Mouse (Mus musculus): Measurements from ENCODE around the gene Acadm.

Acadm gene

DNA sequence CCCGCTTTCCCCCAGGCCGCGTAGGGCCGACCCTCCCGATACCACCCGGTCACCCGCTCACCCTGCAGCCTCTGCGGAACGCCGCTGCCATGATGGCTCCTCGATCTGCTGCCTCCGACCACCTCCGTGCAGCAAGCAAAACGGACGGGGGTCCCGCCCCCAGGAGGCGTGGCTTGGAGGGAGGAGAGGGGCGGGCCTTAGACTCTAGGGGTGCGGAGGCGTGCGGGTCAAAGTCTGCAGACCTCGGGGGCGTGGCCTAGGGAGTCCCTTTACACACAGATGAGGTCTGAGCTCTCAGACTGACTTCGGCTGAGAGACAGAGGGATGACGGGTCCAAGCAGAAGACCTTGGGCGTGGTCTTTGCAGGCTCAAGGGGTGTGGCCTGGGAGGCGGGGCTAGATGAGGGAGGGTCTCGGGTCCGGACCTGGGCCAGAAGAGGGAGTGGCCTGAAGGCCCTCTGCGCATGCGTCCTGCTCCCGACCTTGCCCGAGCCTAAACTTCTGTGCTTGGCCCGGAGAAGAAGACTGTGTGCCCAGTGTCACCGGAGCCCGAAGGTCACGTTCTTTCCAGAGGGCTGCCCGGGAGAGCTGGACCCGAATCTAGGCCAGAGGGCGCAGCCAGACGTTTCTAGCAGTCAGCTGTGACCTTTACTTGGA lies at the start of gene Acadm:
Acadm (minus strand) TSS at position 298 of the 656 bp plus-strand sequence.
- peak; percentile 88 for DNase-seq (ENCODE audit: low read depth, low spot score)

DNA sequence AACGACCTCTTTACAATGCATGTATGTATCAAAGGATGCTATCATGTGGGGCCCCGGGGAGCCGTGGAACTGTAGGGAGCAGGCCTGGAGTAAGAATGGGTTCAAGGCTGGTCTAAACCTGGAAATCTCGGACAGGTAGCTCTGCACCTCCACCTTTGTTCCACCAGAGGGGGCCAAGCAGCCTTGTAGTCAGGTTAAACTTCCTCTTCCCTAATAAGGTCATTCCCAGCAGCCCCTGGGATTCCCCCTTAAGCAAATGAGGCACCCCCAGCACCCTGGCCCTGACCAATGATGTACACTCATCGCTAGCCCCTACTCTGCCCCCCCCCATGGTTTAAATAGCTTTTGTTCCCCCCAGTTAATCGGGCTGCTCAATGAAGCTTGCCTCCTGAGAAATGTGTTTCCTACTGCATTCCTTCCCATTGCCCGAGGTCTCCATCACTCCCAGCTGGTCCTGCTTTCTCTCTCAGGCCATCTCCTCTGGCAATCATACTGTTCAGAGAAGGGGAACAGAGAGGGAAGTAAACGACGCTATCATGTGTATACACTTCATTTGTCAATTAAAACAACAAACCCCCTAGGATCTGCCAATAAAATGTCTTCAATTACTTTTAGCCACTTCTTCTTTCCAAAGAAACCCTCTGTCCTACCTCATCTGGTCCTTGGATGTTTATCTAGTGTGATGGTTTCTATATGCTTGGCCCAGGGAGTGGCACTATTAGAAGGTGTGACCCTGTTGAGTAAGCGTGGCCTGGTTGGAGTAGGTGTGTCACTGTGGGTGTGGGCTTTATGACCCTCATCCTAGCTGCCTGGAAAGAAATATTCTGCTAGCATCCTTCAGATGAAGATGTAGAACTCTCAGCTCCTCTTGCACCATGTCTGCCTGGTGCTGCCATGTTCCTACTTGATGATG lies 40.3 kb upstream of the Acadm start:
- no peak for DNase-seq (ENCODE audit: low read depth, low spot score)

DNA sequence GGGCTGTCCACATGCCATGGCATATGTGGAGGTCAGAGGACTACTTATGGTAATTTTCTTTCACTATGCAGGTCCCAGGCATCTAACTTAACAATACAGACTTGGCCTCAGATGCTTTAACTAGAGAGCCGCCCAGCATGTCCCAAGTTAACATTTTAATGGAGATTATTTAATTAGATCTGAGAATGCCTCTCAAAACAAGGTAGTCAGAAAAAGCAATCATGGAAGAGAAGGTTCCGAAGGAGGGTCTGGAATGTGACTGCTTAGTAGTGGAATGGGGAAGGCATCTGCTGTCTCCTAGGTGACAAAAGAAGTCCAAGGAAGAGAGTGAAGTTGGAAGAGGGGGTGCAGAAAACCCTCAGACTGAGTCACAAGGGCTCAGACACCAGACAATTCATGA lies 36.2 kb upstream of the Acadm start:
- DNase-seq (ENCODE audit: low read depth, low spot score): no peak

DNA sequence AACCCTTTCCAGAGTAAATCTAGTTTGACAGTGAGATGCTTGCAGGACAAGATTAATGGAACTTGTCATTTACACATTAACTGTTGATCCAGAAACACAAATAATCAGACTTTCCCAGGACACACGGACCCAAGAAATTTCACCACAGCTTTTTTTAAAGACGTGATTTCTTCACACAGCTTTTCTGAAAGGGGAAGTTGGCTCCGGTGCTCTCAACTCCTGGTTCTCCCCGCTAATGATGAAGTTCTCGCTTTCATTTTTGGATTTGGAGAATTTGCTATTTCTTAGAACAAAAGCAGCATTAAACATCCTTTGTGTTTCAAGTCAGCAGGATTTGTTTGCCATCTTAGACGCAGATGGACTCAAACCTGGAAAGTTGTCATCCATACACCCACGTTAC lies 31.4 kb upstream of the Acadm start:
- no peak for DNase-seq (ENCODE audit: low read depth, low spot score)

DNA sequence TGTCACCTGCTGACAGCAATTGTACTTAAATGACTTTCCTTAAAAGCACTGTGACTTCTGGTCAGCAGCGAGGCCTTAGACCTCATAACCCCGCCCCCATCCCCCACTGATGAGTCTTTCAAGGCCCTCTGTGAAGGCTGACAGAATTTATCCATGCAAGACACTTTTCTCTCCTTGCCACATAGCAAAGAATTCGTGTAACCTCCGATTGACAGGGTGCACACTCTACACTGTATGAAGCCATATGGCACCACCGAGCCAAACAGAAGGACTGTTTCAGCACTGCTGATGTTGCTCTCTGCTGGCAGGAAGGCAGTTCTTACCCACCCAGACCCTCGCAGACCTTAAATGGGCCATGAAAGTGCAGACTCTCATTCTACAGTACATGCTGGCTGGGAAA lies 30.6 kb upstream of the Acadm start:
- DNase-seq (ENCODE audit: low read depth, low spot score): no peak

DNA sequence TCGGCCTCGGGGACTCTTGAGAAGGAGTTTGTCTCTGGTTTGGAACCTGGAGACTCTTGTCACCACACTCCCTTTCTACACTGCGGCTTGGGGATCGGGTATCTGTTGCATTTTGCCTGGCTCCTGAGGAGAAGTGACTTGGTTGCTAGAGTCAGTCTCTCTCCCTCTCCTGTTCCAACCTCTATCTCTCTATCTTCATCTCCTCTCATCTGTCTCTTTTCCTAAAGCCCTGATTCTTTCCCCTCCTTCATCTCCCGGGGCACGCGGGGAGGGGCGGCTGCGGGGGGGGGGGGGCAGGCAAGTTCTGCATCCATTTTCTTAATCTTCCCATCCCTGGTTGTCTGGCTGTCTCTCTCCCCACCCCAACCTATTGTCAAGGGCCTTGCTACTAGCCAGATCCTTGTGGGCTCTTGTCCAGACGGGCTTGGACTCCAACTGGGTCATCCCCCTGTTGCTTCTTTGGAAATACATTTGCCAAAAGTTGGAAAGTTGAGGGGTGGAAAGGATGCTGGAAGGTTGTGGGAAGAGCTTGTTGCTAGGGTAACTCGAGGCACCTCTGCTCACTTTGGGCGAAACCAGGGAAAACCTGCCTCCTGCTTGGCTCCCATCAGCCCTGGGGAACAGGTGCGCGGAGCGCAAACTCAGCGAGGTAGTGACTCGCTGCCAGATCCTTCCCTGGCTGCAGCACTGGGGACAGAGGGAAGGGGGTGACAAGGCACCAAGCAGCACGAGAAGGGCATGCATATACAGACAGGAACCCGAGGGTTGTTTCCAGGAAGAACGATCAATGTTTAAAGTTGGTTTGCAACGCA lies 29.7 kb upstream of the Acadm start:
- DNase-seq (ENCODE audit: low read depth, low spot score): no peak

DNA sequence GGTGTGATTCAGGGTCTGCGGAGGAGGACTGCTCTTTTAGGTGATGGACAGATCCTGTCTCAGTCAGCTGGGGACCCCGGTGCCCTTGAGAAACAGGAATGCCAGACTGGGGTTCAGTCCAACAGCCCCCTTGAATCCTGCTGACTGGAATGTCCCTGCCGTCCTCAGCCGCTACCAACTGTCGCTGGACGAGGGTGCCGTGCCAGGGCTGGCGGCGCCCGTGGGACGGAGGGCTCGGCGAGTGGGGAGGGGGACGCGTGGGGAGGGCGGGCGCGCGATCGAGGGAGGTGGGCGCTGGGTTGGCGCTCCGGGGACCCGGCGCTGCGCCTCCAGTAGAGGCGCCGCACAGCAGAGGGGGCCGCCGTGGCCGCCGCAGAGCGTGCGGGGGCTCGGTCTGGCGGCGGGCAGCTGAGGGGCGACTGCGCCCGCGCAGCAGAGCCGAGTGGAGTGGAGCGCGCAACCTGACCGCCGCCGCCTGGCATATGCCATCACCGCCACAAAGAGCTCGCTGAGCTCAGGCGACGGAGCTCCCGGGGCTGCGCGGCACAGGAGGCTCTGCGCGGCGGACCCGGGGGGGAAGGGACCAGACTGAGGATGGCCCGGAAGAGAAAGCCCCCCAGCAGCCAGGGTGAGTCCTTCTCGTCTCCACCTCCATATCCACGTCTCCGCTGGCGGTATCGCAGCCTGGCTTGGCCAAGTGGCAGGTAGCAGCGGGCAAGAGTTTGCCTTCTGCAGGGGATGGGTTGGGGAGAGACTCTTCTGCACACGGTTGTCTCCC lies 28.9 kb upstream of the Acadm start, which contains the start of gene Slc44a5:
Slc44a5 (plus strand) TSS at position 266 of the 778 bp plus-strand sequence.
- DNase-seq (ENCODE audit: low read depth, low spot score): no peak

DNA sequence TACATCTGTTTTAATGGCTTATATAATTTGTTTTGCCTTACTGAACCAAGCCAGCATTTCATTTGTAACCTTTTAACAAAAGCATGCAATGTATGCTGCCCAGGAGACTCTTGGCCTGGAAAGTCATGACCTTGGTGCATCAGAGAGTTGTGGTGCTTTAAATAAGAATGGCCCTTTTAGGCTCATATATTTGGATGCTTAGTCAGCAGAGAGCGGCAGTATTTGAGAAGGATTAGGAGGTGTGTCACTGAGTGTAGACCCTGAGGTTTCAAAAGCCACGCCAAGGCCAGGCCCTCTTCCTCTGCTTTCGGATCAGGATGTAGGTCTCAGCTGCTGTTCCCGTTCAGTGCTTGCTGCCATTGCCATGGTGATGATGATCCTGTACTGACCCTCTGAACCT lies 25.0 kb upstream of the Acadm start:
- DNase-seq (ENCODE audit: low read depth, low spot score): no peak

DNA sequence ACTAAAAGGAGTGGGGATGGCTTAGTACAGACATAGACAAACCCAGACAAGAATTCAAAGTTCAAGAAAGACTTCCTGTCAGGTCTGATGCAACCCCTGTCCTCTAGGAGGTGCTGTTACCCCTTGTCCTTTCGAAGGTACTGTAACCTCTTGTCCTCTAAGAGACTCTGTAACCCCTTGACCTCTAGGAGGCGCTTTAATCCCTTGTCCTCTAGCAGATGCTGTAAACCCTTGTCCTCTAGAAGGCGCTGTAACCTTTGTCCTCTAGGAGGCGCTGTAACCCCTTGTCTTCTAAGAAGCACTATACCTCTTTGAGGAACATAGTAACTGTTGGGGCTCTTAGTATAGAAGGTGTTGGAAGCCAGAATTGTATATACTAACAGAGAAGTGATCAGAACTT lies 24.1 kb upstream of the Acadm start:
- peak; percentile 67 for DNase-seq (ENCODE audit: low read depth, low spot score)

DNA sequence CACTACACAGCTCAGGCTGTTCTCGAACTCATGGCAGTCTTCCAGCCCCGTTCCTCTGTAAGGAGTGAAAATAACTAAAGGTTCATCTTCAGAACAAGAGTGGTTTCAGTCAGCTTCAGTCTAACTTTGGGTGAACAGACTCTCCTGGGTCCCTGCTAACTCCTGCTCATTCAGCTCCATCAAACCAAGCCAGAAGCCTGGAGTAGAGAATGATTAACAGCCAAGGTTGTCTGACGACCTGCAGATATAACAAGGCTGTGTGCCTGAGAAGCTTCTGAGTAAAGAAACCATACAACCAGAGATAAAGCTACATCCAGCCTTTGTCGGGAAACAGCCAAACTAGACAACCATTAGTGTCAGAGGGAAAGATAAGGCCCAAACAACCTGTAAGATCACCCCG lies 23.0 kb upstream of the Acadm start:
- DNase-seq (ENCODE audit: low read depth, low spot score): no peak

DNA sequence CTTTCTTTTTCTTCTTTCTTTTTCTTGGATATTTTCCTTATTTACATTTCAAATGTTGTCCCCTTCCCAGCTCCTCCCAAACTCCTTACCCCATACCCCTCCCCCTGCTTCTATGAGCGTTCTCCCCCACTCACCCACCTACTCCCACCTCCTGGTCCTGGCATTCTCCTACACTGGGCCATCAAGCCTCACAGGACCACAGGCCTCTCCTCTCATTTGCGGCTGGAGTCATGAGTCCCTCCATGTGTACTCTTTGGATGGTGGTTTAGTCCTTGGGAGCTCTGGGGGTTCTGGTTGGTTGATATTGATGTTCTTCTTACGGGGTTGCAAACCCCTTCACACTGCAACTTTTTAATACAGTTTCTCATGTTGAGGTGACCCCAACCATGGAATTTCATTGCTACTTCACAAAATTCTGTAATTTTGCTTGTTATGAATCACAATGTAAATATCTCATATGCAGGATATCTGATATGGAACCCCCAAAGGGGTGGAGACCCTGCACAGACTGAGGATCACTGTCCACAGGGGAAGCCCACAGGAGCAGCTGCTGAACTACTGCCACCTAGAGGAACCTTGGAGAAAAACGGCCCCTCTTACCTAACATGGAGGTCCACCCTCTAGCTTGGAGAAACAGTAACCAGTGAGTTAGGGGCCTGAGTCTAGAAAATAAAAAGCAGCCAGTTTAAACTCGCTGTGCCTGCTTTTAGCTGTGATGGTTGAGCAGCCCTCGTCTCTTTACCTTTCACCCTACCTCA lies 17.4 kb upstream of the Acadm start:
- DNase-seq (ENCODE audit: low read depth, low spot score): no peak

DNA sequence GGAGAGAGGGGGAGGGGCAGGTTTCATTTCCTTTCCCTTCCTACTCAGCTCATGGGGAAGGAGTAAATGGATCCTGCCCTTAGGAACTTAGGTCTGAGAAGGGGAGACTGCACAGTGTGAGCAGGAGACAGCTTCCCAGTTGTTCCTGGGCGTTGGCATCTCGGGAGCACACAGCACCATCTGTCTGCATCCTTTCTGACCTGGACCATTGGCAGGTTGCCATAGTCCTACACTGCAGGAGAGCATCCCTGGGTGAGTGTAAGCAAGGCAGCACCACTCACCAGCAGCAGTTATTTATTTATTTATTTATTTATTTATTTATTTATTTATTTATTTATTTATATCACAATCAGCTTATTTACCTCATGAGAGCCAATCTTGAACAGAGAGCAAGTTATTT lies 16.5 kb upstream of the Acadm start:
- no peak for DNase-seq (ENCODE audit: low read depth, low spot score)

DNA sequence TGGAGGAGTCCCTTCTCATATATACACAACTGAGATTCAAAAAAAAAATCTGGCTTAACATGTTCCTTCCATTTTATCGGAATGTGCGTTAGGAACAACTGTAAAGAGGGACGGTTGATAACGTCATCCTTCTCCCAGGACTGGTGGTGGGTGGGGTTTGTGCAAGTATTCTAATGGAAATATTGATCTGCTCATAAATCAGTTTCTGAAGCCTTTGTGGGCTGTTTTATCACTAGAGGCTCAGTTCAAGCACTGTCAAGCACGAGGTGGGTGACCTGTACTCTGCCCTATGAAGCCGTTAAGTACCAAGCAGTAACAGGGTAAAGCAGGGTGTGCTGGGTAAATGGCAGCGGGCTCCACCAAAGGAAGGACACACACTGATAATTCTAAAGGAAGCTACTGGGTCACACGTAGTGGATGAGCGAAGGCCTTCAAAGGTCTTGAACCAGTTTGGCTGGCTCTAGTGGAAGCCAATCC lies 15.3 kb upstream of the Acadm start:
- DNase-seq (ENCODE audit: low read depth, low spot score): no peak

DNA sequence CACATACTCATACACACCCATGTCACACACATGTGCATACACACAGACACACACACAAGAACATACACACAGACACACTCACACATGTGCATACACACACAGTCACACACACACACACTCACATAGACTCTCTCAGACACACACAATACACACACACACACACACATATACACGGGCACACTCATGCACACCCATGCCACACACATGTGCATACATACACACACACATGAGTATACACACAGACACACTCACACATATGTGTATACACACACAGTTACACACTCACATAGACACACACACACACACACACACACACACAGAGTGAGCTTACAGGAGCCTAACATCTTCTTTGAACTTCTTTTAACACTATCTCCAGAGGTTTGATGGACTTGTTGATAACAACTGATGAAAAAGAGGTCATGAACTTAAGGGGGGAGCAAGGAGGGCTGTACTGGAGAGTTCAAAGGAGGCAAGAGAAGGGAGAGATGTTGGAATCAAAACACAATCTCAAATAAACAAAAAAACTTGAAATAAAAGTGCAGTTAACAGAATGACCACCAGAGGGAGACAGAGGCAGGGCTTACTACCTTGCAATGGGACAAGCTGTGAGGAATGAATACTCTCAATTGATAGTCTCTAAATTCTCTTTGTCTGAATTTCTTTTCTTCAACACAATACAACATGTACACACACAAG lies 14.8 kb upstream of the Acadm start:
- no peak for DNase-seq (ENCODE audit: low read depth, low spot score)

DNA sequence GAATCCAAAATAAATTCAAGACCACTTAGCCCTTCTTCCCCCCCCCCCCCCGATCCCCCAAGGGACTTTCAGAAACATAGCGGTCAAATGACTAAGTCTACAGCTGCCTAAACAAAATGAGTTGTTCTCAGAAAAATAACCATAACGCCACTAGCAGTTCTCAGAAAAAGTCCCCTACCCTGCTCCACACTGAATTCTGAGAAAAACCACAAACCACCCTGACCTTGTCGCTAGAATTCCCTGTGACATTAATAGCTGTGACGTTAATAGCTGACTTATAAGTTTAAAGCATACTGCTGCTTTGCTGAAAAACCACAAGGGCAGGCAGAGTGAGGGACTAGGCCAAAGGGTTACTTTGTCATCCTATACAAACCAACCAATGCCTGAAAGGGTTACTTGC lies 13.5 kb upstream of the Acadm start:
- no peak for DNase-seq (ENCODE audit: low read depth, low spot score)

DNA sequence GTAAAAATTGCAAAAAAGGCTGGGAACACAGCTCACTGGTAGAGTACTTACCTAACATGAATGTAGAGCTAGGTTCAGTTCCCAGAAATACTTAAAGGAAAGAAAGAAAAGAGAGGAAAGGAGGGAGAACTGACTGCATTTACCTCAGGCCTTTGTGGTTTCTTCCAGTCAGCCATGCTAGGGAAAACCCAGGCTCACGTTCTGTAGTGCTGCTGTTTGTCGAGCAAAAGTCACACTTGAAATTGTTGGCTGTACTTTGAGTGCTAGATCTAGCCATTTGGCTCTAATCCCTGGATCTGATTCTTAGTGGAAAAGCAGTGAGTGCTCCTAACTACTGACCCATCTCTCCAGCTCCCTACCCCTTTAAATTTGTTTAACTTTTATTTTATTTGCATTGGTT lies 3.7 kb upstream of the Acadm start:
- DNase-seq (ENCODE audit: low read depth, low spot score): no peak

DNA sequence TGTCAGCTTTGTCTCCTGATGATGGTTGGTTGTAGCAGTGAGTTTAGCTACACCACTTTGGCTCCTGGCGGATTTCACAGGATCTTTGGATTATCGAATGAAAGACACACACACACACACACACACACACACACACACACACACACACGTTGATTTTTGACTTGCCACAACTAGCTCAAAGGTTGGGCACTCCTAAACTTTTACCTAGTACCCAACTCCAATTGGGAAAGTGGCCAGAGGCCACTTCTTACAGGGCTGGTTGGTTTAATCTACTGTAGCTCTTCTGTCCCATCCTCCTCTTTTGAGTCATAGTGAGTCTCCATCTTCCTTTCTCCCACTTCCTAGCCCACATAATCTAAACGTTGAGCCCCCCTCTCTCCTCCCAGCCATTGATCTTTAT lies 2.8 kb upstream of the Acadm start:
- DNase-seq (ENCODE audit: low read depth, low spot score): no peak

DNA sequence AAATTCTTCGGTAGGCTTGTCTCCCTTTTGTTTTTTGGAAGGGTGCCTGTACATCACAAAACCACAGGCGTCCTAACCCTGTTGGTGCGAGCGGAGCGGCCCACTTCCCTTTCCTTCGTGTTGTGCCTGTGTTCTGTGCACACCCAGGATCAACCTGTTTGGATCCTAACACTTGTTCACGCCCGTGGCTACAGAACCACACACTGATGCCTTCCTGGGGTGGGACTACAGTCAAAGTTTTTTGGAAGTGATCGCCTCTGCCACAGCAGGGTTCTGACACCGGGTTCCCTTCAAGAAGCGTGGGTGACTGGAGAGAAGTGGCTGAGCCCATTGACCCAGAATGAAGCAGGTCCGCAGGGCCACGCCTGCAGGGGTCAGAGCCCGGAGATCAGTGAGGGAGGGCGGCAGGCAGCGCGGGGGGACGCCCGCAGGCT lies 514 bp downstream of the Acadm start:
- no peak for DNase-seq (ENCODE audit: low read depth, low spot score)

DNA sequence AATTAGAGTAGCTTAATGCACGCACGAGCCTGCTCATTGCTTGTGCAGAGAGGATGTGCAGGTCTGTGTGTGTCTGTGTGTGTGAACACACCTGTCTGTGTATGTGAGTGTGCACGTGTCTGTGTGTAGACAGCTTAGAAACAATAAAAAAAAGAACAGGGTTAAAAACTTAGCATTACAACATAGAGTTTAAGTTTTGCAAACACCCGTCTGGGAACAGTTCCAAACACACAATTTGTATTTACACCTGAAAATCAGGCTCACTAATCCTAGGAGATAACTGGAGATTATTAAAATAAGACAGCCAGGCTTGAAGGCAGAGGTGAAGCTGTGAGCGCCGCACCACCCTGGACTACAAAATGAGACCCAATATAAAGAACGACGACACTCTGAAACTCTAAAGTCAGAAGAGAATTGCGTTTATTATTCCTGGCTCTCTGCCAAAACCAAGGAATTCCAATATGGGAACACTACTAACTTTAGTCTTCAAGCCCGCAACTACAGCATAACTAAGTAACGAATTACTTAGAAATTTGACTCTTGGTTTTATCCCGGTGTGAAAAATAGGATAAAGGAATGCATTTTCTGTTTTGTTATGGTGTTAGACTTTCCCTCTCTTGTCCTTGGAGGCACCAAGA lies 1.3 kb downstream of the Acadm start:
- no peak for DNase-seq (ENCODE audit: low read depth, low spot score)

Data from telencephalon, adult 2 months (tissue).